Mouse (Mus musculus) C2C12 (cell line): ENCODE results near the gene Dpyd.

Experiments used
- CEBPB ChIP-seq: IDR thresholded peaks from one replicate; pipeline ENCODE4 v1.6.1; 2011; ENCODE audit warnings: low read depth, mild to moderate bottlenecking, control low read depth, moderate library complexity
- CTCF ChIP-seq: IDR thresholded peaks from one replicate; pipeline ENCODE4 v1.5.1; 2011; ENCODE audit not compliant: control insufficient read depth, insufficient read depth, insufficient read length
- MAX ChIP-seq: IDR thresholded peaks from one replicate; pipeline ENCODE4 v1.6.1; 2011; ENCODE audit warnings: mild to moderate bottlenecking, control low read depth

DNA sequence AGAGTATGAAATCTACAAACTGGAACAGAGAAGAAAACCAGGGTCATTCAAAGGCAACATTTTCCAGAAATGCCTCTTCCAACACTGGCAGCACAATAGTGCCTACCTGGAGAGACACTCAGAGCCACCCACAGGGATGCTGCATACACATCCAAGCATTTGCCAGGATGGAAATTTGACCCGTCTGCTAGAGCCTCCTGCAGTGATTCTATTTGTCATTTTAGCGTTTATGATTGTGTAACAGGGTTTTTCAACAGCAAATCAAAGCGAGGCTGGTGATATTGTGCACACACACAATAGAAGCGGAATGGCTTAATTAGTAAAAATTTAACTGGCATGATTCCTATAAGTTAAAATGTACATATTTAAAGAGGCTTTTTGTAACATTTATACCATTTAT, 501.3 kb downstream of the Dpyd start:
- no peak for TF ChIP-seq MAX
- TF ChIP-seq CEBPB, result no peak
- no peak for TF ChIP-seq CTCF
